Mouse (Mus musculus) erythroblast, embryonic 14.5 days (primary cell): ENCODE data around the gene Gjd3. TPM values are rescaled to one million over a fixed set of nuclear protein-coding genes. Genes with fewer than 3 reads are reported as not detected.

Source experiments
- H3K27me3 ChIP-seq: 2 replicates; pipeline ENCODE4 v1.6.1; 2012; ENCODE audit warnings: inconsistent platforms; ENCODE audit not compliant: control insufficient read depth
- H3K36me3 ChIP-seq: 2 replicates; pipeline ENCODE4 v1.6.1; 2012; ENCODE audit warnings: mild to moderate bottlenecking, inconsistent platforms; ENCODE audit not compliant: control insufficient read depth
- H3K4me1 ChIP-seq: 2 replicates; pipeline ENCODE4 v1.6.1; 2012; ENCODE audit warnings: inconsistent platforms; ENCODE audit not compliant: control insufficient read depth
- H3K4me3 ChIP-seq: replicated peaks from 2 replicates; pipeline ENCODE3; 2012; ENCODE audit warnings: moderate library complexity, mild to moderate bottlenecking, inconsistent platforms
- H3K9me3 ChIP-seq: 2 replicates; pipeline ENCODE4 v1.6.1; 2012; ENCODE audit warnings: low read length, inconsistent platforms, mixed read lengths; ENCODE audit not compliant: control insufficient read depth
- GATA1 ChIP-seq: IDR thresholded peaks from 2 replicates; pipeline ENCODE4 v1.6.1; 2012; ENCODE audit warnings: low read length, inconsistent platforms, mixed read lengths
- TAL1 ChIP-seq: IDR thresholded peaks from 3 replicates; pipeline ENCODE4 v1.6.1; 2012; ENCODE audit warnings: low read length, inconsistent platforms, mixed read lengths
- polyA plus RNA-seq: library from polyadenylated mRNA; stranded (reverse); fragments of >175 nt; gene quantifications from 2 replicates; pipeline ENCODE4 v1.2.3, GENCODE M21; 2012

Gene Gjd3
- polyA plus RNA-seq, 1 experiment, result not detected

DNA sequence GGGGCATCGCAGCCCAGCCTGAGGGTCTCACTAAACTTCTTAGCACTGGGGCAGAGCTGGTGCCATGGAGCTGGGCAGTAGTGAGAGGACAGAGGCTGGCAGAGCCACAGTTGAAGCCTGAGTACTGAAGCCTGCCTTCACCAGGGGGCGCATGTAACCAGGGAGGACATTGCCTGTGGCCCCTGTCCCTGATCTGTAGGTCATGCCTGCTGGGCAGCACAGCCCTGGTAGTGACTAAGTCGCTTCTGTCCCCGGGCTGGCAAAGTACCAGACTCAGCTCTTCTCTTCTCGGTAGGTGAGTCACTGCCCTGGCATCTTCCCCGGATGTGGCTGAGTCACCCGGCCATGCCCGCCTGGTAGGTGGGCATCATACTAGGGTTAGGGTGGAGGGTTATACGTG lies 49.7 kb downstream of the Gjd3 start:
- no peak overlapping the region for H3K4me3 ChIP-seq
- peaks cover 9% of the 10 kb centered on the region; the same call in 1 of the 2 replicates for H3K9me3 ChIP-seq
- peaks cover 25% of the 10 kb centered on the region for H3K4me1 ChIP-seq
- H3K36me3 ChIP-seq, result no peaks in the 10 kb centered on the region
- H3K27me3 ChIP-seq, result peaks cover 99% of the 10 kb centered on the region
- TF ChIP-seq TAL1 (no peak), GATA1 (no peak)

DNA sequence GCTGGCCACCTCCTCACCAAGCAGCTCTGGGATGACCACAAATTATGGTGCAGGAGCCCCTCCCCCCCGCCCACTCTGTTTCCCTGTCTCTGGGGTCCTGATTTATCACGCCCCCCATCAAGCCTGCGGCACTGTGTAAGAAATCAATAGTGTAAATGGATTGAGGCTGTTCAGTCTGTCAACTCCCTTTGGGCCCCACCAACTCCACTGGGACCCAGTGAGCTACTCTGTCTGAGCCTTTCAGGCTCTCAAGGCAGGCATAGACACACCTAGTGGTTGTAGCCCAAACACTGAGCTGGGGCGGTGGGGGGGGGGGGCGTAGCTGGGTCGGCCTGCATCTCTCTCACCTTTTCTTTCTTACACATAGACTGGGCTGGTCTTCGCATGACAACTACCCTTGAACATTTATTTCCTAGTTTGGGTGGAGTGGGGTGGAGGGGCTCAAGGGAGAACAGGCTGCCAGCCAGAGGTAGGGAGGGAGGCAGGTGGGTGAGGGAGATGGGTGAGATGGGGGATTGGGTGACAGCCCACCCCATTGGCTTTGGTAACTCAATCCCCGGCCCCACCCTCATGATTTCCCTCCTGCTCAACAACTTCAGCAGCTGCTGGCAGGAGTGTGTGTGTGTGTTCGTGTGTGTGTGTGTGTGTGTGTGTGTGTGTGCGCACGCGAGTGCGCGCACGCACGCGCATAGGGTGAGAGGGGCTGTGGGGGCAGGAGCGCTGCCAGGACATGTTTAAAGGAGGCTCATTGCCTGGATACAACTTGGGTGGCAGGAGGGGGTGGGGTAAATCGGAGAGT lies 50.3 kb downstream of the Gjd3 start:
- Histone ChIP-seq H3K36me3 (no peaks in the 10 kb centered on the region), H3K27me3 (peaks cover 99% of the 10 kb centered on the region), H3K9me3 (peaks cover 9% of the 10 kb centered on the region; the same call in 1 of the 2 replicates), H3K4me1 (peaks cover 22% of the 10 kb centered on the region), H3K4me3 (no peak overlapping the region)
- no peak for TF ChIP-seq GATA1
- no peak for TF ChIP-seq TAL1

Other genes with a start within 250 kb of the Gjd3 start
- 3.2 TPM in 2 replicates for gene Thra, start 242.4 kb downstream of the Gjd3 start, polyA plus RNA-seq
- gene Nr1d1, start 207.7 kb downstream of the Gjd3 start, polyA plus RNA-seq, result 0.22 and 0.29 TPM in 2 replicates
- 2.7 TPM in 2 replicates for gene Msl1, start 187.5 kb downstream of the Gjd3 start, polyA plus RNA-seq
- gene Casc3, start 178.1 kb downstream of the Gjd3 start, polyA plus RNA-seq, result 2.6 and 3.3 TPM in 2 replicates
- gene Rapgefl1, start 146.2 kb downstream of the Gjd3 start, polyA plus RNA-seq, result not detected in 2 replicates
- gene Wipf2, start 119.4 kb downstream of the Gjd3 start, polyA plus RNA-seq, result 0.81 TPM in 2 replicates
- gene Cdc6, start 75.2 kb downstream of the Gjd3 start, polyA plus RNA-seq, result 0.76 and 0.82 TPM in 2 replicates
- 0.20 and 0.32 TPM in 2 replicates for gene Rara, start 55.2 kb downstream of the Gjd3 start, polyA plus RNA-seq
- gene Top2a, start 41.2 kb upstream of the Gjd3 start, polyA plus RNA-seq, result 5.6 and 7.1 TPM in 2 replicates
- gene Igfbp4, start 58.2 kb upstream of the Gjd3 start, polyA plus RNA-seq, result 2.0 and 2.9 TPM in 2 replicates
- gene Tns4, start 106.3 kb upstream of the Gjd3 start, polyA plus RNA-seq, result not detected in 2 replicates
- 0.06 TPM in 1 of 2 replicates, not detected in the other for gene Ccr7, start 172.1 kb upstream of the Gjd3 start, polyA plus RNA-seq
- gene Smarce1, start 248.0 kb upstream of the Gjd3 start, polyA plus RNA-seq, result 58.6 and 64.5 TPM in 2 replicates